Mouse (Mus musculus): ENCODE measurements at regions not wholly inside any gene's neighbourhood (a gene's known extent, or its start where the extent isn't known, plus 50 kb on each side); places are given as distances from the start of the nearest gene placed in this dataset.

GRCm38 (mm10) chr16:76918598-76918997, 94.9 kb upstream of the Usp25 start:
- H3K36me3 ChIP-seq (replicated peaks; ENCODE audit: control insufficient read depth, insufficient read depth, low read depth, low read length), result no peaks in the 10 kb centered on the region
- no peaks in the 10 kb centered on the region for H3K9me3 ChIP-seq (replicated peaks; ENCODE audit: control insufficient read depth, low read length)
- DNase-seq (ENCODE audit: low spot score) (no peak), ATAC-seq (replicated peaks; ENCODE audit: insufficient number of reproducible peaks, low FRiP score, low TSS enrichment, low read depth) (no peak)
- H3K4me2 ChIP-seq (ENCODE audit: low read depth, low read length), result no peak overlapping the region
- WGBS, result 84% methylated on average over 2 of the region's 2 CpGs
- no peaks in the 10 kb centered on the region for H3K27me3 ChIP-seq (ENCODE audit: control insufficient read depth, insufficient read depth, low read length)
- no peaks in the 10 kb centered on the region for H3K4me1 ChIP-seq (ENCODE audit: control insufficient read depth, insufficient read depth, low read length)
- H3K27ac ChIP-seq (replicated peaks; ENCODE audit: low read depth, low read length), result no peak overlapping the region
- no peak overlapping the region for H3K4me3 ChIP-seq (ENCODE audit: low read depth, low read length)
- no peak overlapping the region for H3K9ac ChIP-seq (replicated peaks; ENCODE audit: low read length)

- no peak for ATAC-seq (replicated peaks; ENCODE audit: insufficient number of reproducible peaks, low FRiP score, low TSS enrichment, low read depth)
- no peak for DNase-seq (ENCODE audit: low spot score)
- no peak overlapping the region for H3K4me2 ChIP-seq (ENCODE audit: low read depth, low read length)
- H3K9me3 ChIP-seq (replicated peaks; ENCODE audit: control insufficient read depth, low read length), result no peaks in the 10 kb centered on the region
- H3K4me1 ChIP-seq (ENCODE audit: control insufficient read depth, insufficient read depth, low read length), result no peaks in the 10 kb centered on the region
- no peaks in the 10 kb centered on the region for H3K36me3 ChIP-seq (replicated peaks; ENCODE audit: control insufficient read depth, insufficient read depth, low read depth, low read length)
- no peak overlapping the region for H3K9ac ChIP-seq (replicated peaks; ENCODE audit: low read length)
- no peak overlapping the region for H3K4me3 ChIP-seq (ENCODE audit: low read depth, low read length)
- H3K27ac ChIP-seq (replicated peaks; ENCODE audit: low read depth, low read length), result no peak overlapping the region
- H3K27me3 ChIP-seq (ENCODE audit: control insufficient read depth, insufficient read depth, low read length), result no peaks in the 10 kb centered on the region
- 57% methylated on average over 1 of the region's 1 CpGs for WGBS
These were observed 99.2 kb upstream of the Usp25 start for GRCm38 (mm10) chr16:76914311-76914710.

GRCm38 (mm10) chr16:76905205-76905996, 108.1 kb upstream of the Usp25 start:
- DNase-seq (ENCODE audit: low spot score) (peak; percentile 4), ATAC-seq (replicated peaks; ENCODE audit: insufficient number of reproducible peaks, low FRiP score, low TSS enrichment, low read depth) (no peak)
- Histone ChIP-seq H3K4me2 (ENCODE audit: low read depth, low read length) (no peak overlapping the region), H3K9me3 (replicated peaks; ENCODE audit: control insufficient read depth, low read length) (no peaks in the 10 kb centered on the region), H3K4me1 (ENCODE audit: control insufficient read depth, insufficient read depth, low read length) (no peaks in the 10 kb centered on the region), H3K4me3 (ENCODE audit: low read depth, low read length) (no peak overlapping the region), H3K9ac (replicated peaks; ENCODE audit: low read length) (no peak overlapping the region), H3K27ac (replicated peaks; ENCODE audit: low read depth, low read length) (no peak overlapping the region), H3K36me3 (replicated peaks; ENCODE audit: control insufficient read depth, insufficient read depth, low read depth, low read length) (no peaks in the 10 kb centered on the region), H3K27me3 (ENCODE audit: control insufficient read depth, insufficient read depth, low read length) (no peaks in the 10 kb centered on the region)
- 68% methylated on average over 11 of the region's 11 CpGs for WGBS

DNA sequence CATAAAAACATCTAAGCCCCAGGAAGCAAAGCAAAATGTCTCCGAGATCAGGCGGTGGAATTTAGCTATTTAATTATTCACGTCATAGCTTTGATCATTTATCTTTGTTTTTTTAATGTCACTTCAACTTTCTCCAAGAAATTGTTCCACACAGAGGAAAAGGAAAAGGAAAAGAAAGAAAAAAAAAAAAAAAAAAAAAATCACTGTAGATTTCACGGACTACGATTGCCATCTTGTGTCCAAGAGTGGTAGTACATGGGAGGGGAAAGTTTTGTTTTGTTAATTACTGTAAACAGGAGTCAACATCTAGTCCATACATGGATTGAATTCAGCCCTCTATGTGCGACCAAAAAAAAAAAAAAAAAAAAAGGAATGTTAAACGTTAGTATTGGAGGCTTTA, 114.4 kb upstream of the Usp25 start:
- 16% methylated on average over 7 of the region's 7 CpGs for WGBS
- ATAC-seq (replicated peaks; ENCODE audit: insufficient number of reproducible peaks, low FRiP score, low TSS enrichment, low read depth), result no peak
- H3K4me2 ChIP-seq (ENCODE audit: low read depth, low read length), result no peak overlapping the region

GRCm38 (mm10) chr16:76896305-76896704, 117.2 kb upstream of the Usp25 start:
- Histone ChIP-seq H3K27ac (replicated peaks; ENCODE audit: low read depth, low read length) (no peak overlapping the region), H3K27me3 (ENCODE audit: control insufficient read depth, insufficient read depth, low read length) (no peaks in the 10 kb centered on the region), H3K4me1 (ENCODE audit: control insufficient read depth, insufficient read depth, low read length) (no peaks in the 10 kb centered on the region), H3K4me3 (ENCODE audit: low read depth, low read length) (no peak overlapping the region), H3K36me3 (replicated peaks; ENCODE audit: control insufficient read depth, insufficient read depth, low read depth, low read length) (no peaks in the 10 kb centered on the region), H3K9ac (replicated peaks; ENCODE audit: low read length) (no peak overlapping the region), H3K4me2 (ENCODE audit: low read depth, low read length) (no peak overlapping the region), H3K9me3 (replicated peaks; ENCODE audit: control insufficient read depth, low read length) (no peaks in the 10 kb centered on the region)
- ATAC-seq (replicated peaks; ENCODE audit: insufficient number of reproducible peaks, low FRiP score, low TSS enrichment, low read depth) (0 out of 2 replicates have a peak, but pooled peaks have one; percentile 39), DNase-seq (ENCODE audit: low spot score) (peak; percentile 17)
- WGBS, result 40% methylated on average over 13 of the region's 13 CpGs

More for the DNA sequence above, 114.4 kb upstream of the Usp25 start:
- DNase-seq (ENCODE audit: low spot score), result peak; percentile 68
- H3K27ac ChIP-seq (replicated peaks; ENCODE audit: low read depth, low read length), result no peak overlapping the region
- no peaks in the 10 kb centered on the region for H3K4me1 ChIP-seq (ENCODE audit: control insufficient read depth, insufficient read depth, low read length)
- H3K27me3 ChIP-seq (ENCODE audit: control insufficient read depth, insufficient read depth, low read length), result no peaks in the 10 kb centered on the region
- H3K9me3 ChIP-seq (replicated peaks; ENCODE audit: control insufficient read depth, low read length), result no peaks in the 10 kb centered on the region
- no peak overlapping the region for H3K4me3 ChIP-seq (ENCODE audit: low read depth, low read length)
- H3K36me3 ChIP-seq (replicated peaks; ENCODE audit: control insufficient read depth, insufficient read depth, low read depth, low read length), result no peaks in the 10 kb centered on the region
- no peak overlapping the region for H3K9ac ChIP-seq (replicated peaks; ENCODE audit: low read length)

DNA sequence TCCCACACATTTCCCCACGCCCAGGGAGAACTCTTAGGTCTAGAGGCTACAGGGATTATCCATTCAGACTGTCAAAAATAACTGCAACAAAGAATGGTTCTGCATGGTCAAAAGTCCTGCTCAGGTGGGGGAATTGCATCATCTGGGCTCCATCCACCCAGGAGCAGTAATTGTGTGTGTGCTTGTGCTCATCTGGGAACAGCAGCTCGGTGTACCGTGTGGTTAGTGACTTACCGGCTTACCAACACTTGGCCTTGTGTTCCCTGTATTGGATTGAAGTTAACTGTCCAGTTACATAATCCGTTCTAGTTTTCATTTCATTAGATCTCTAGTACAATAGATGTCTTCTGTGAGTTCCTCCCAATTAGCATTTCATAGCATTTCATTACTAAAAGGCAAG, 117.7 kb upstream of the Usp25 start:
- Histone ChIP-seq H3K27ac (replicated peaks; ENCODE audit: low read depth, low read length) (no peak overlapping the region), H3K36me3 (replicated peaks; ENCODE audit: control insufficient read depth, insufficient read depth, low read depth, low read length) (no peaks in the 10 kb centered on the region), H3K4me3 (ENCODE audit: low read depth, low read length) (no peak overlapping the region), H3K4me2 (ENCODE audit: low read depth, low read length) (no peak overlapping the region), H3K9me3 (replicated peaks; ENCODE audit: control insufficient read depth, low read length) (no peaks in the 10 kb centered on the region), H3K9ac (replicated peaks; ENCODE audit: low read length) (no peak overlapping the region), H3K4me1 (ENCODE audit: control insufficient read depth, insufficient read depth, low read length) (no peaks in the 10 kb centered on the region), H3K27me3 (ENCODE audit: control insufficient read depth, insufficient read depth, low read length) (no peaks in the 10 kb centered on the region)
- 75% methylated on average over 5 of the region's 5 CpGs for WGBS
- no peak for DNase-seq (ENCODE audit: low spot score)
- no peak for ATAC-seq (replicated peaks; ENCODE audit: insufficient number of reproducible peaks, low FRiP score, low TSS enrichment, low read depth)

- Histone ChIP-seq H3K36me3 (replicated peaks; ENCODE audit: control insufficient read depth, insufficient read depth, low read depth, low read length) (no peaks in the 10 kb centered on the region), H3K4me3 (ENCODE audit: low read depth, low read length) (no peak overlapping the region), H3K4me2 (ENCODE audit: low read depth, low read length) (no peak overlapping the region), H3K4me1 (ENCODE audit: control insufficient read depth, insufficient read depth, low read length) (no peaks in the 10 kb centered on the region), H3K9ac (replicated peaks; ENCODE audit: low read length) (no peak overlapping the region), H3K9me3 (replicated peaks; ENCODE audit: control insufficient read depth, low read length) (no peaks in the 10 kb centered on the region), H3K27ac (replicated peaks; ENCODE audit: low read depth, low read length) (no peak overlapping the region), H3K27me3 (ENCODE audit: control insufficient read depth, insufficient read depth, low read length) (no peaks in the 10 kb centered on the region)
- ATAC-seq (replicated peaks; ENCODE audit: insufficient number of reproducible peaks, low FRiP score, low TSS enrichment, low read depth) (no peak), DNase-seq (ENCODE audit: low spot score) (no peak)
- 60% methylated on average over 2 of the region's 2 CpGs for WGBS
These were observed 134.9 kb upstream of the Usp25 start for GRCm38 (mm10) chr16:76878576-76878975.

DNA sequence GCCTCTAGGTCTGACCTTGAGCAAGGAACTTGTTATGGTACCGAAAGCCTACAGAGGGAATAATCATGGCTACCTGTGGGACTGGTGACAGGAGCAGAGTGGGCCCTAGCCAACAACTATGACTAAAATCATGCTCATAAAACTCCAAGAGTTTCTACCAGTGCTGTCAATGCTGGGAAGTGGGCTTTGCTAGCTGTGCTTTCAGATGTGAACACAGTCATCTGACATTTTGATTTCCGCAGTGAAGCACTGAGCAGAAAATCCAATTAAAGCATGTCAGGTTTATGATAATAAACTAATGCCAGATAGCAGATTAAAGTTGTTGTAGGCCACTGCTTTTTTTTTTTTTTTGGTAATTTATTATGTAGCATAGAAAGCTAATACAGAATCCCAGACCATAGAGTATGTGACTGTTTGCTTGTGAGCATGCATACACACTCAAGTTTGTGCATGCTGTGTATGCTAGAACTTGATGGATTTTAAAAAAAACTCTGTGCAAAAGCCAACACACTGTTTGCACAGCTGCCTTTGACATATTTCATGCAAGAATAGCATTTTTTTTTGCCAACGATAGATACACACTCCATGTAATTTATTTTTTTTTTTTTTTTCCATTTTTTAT, 138.0 kb upstream of the Usp25 start:
- 87% methylated on average over 3 of the region's 3 CpGs for WGBS

More for the DNA sequence above, 138.0 kb upstream of the Usp25 start:
- Histone ChIP-seq H3K9ac (replicated peaks; ENCODE audit: low read length) (no peak overlapping the region), H3K4me3 (ENCODE audit: low read depth, low read length) (no peak overlapping the region), H3K27me3 (ENCODE audit: control insufficient read depth, insufficient read depth, low read length) (no peaks in the 10 kb centered on the region), H3K27ac (replicated peaks; ENCODE audit: low read depth, low read length) (no peak overlapping the region), H3K4me1 (ENCODE audit: control insufficient read depth, insufficient read depth, low read length) (no peaks in the 10 kb centered on the region), H3K9me3 (replicated peaks; ENCODE audit: control insufficient read depth, low read length) (no peaks in the 10 kb centered on the region), H3K36me3 (replicated peaks; ENCODE audit: control insufficient read depth, insufficient read depth, low read depth, low read length) (no peaks in the 10 kb centered on the region), H3K4me2 (ENCODE audit: low read depth, low read length) (no peak overlapping the region)
- ATAC-seq (replicated peaks; ENCODE audit: insufficient number of reproducible peaks, low FRiP score, low TSS enrichment, low read depth) (no peak), DNase-seq (ENCODE audit: low spot score) (no peak)

All from embryonic facial prominence, embryonic 11.5 days (tissue).